Mouse (Mus musculus) forebrain, embryonic 10.5 days (tissue): Measurements from ENCODE around the gene Mat2a. TPM values are rescaled to one million over a fixed set of nuclear protein-coding genes. Genes with fewer than 3 reads are reported as not detected.
"Not testable (repeated sequence)": the region's sequence is repeated elsewhere in the genome, so short reads cannot be mapped to it uniquely, and the experiment has no call there.

ENCODE experiments used
- DNase-seq: peaks from one replicate; pipeline ENCODE4 v3.0.0-alpha.2; 2017; ENCODE audit warnings: low spot score; ENCODE audit errors: extremely low spot score
- H3K27ac ChIP-seq: fragments of 300-500 bp; sonication (generic); 2 replicates; pipeline ENCODE4 v1.5.1; 2016; ENCODE audit warnings: mild to moderate bottlenecking
- H3K27me3 ChIP-seq: fragments of 300-500 bp; sonication (generic); 2 replicates; pipeline ENCODE4 v1.6.1; 2016; ENCODE audit warnings: mild to moderate bottlenecking; ENCODE audit not compliant: poor library complexity, severe bottlenecking
- H3K36me3 ChIP-seq: fragments of 300-500 bp; sonication (generic); replicated peaks from 2 replicates; pipeline ENCODE4 v1.6.1; 2016; ENCODE audit warnings: mild to moderate bottlenecking, moderate library complexity
- H3K4me1 ChIP-seq: fragments of 300-500 bp; sonication (generic); 2 replicates; pipeline ENCODE4 v1.6.1; 2016
- H3K4me3 ChIP-seq: fragments of 300-500 bp; sonication (generic); 2 replicates; pipeline ENCODE4 v1.5.1; 2016; ENCODE audit warnings: mild to moderate bottlenecking, moderate library complexity
- H3K9me3 ChIP-seq: fragments of 300-500 bp; sonication (generic); 2 replicates; pipeline ENCODE4 v1.6.1; 2016; ENCODE audit warnings: mild to moderate bottlenecking, moderate library complexity
- WGBS: fragments of 180-500 bp; shearing (Covaris S2); methylation state at CpG from one replicate; pipeline ENCODE4 v1.1.7; 2016; 5-methylcytosine and 5-hydroxymethylcytosine counted together
- polyA plus RNA-seq: library from polyadenylated mRNA; unstranded; fragments of >200 nt; fragmentation: Nextera tagmentation; extraction: Ambion mirVana; gene quantifications from 2 replicates; pipeline ENCODE4 v1.2.1, GENCODE M21; 2016

The Mat2a gene
- polyA plus RNA-seq, 1 experiment from 2014 or later, result 511 TPM

GRCm38 (mm10) chr6:72473264-72474041 is 34.1 kb upstream of the Mat2a start:
- 70% methylated on average over 14 of the region's 14 CpGs for WGBS
- Histone ChIP-seq H3K27me3 (no peaks in the 10 kb centered on the region), H3K27ac (no peak overlapping the region), H3K4me3 (no peak overlapping the region), H3K4me1 (peaks cover 13% of the 10 kb centered on the region), H3K9me3 (no peaks in the 10 kb centered on the region), H3K36me3 (no peaks in the 10 kb centered on the region)
- no peak for DNase-seq

GRCm38 (mm10) chr6:72466171-72466570 is 26.8 kb upstream of the Mat2a start:
- H3K4me1 ChIP-seq, result peaks cover 6% of the 10 kb centered on the region; the same call in 1 of the 2 replicates
- no peak for DNase-seq
- 88% methylated on average over 4 of the region's 4 CpGs for WGBS
- H3K27ac ChIP-seq, result no peak overlapping the region
- no peaks in the 10 kb centered on the region for H3K27me3 ChIP-seq
- H3K4me3 ChIP-seq, result no peak overlapping the region
- H3K36me3 ChIP-seq, result no peaks in the 10 kb centered on the region
- H3K9me3 ChIP-seq, result no peaks in the 10 kb centered on the region

- no peak overlapping the region for H3K4me3 ChIP-seq
- H3K27ac ChIP-seq, result no peak overlapping the region
- no peak for DNase-seq
- H3K27me3 ChIP-seq, result no peaks in the 10 kb centered on the region
- H3K9me3 ChIP-seq, result no peaks in the 10 kb centered on the region
- H3K4me1 ChIP-seq, result peaks cover 7% of the 10 kb centered on the region
- H3K36me3 ChIP-seq, result no peaks in the 10 kb centered on the region
- 83% methylated on average over 8 of the region's 8 CpGs for WGBS
Measured at GRCm38 (mm10) chr6:72465361-72466157, 26.2 kb upstream of the Mat2a start.

DNA sequence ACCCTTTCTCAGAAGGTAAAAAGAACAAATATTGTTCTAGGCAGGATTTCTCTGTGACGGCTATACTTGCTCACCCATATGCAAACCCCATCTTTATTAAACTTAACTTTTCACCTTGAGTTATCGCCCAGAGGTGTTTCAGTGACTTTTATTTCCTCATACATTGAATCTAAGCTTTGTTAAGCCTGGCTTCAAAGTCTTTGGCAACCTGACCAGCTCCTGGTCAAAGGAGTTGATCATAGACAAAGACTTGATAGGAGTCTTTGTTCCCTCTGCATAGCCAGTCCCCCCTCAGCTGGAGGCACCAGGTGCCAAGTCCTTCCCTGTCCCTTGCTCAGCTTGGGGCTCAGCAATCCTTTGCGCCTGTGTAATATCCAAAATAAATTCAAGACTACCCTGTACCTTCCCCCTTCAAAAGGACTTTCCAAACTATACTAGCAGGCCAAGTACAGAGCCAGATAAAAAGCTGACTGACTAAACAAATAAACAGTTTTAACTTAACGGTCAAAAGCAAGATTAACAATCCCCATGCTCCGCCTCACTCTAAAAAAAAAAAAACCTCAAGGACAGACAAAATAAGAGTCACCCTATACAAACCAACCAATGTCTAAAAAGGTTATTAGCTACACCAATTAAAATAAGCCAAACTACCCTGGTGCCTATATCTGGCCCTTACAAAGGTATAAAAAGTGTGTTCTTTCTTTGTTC is 23.3 kb upstream of the Mat2a start:
- H3K4me1 ChIP-seq, H3K4me3 ChIP-seq, H3K9me3 ChIP-seq, H3K36me3 ChIP-seq, DNase-seq, H3K27ac ChIP-seq, H3K27me3 ChIP-seq: not testable (repeated sequence)
- 81% methylated on average over 5 of the region's 5 CpGs for WGBS

GRCm38 (mm10) chr6:72460036-72460801 is 20.9 kb upstream of the Mat2a start:
- Histone ChIP-seq H3K4me3 (no peak overlapping the region), H3K4me1 (peaks cover 7% of the 10 kb centered on the region; the same call in 1 of the 2 replicates), H3K27me3 (no peaks in the 10 kb centered on the region), H3K27ac (no peak overlapping the region), H3K9me3 (no peaks in the 10 kb centered on the region), H3K36me3 (no peaks in the 10 kb centered on the region)
- 62% methylated on average over 9 of the region's 9 CpGs for WGBS
- no peak for DNase-seq

DNA sequence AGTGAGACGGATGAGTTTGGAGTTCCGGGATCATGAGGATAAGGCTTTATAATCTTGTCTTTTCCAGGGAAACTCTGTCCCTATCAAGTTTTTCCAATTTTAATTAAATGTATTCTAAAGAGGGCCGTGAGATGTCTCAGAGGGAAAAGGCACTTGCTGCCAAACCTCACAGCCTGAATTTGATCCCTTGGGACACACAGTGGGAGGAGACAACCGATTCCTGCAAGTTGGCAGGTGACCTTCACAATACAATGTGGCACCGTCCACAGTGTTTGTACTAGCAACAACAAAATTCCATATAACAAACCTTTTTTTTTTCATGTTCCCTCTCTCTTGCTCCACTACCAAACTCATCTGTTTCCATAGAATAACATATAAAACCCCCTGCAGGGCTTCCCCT is 19.6 kb upstream of the Mat2a start:
- no peak overlapping the region for H3K27ac ChIP-seq
- no peak for DNase-seq
- H3K4me1 ChIP-seq, result peaks cover 20% of the 10 kb centered on the region
- no peaks in the 10 kb centered on the region for H3K27me3 ChIP-seq
- no peak overlapping the region for H3K4me3 ChIP-seq
- H3K9me3 ChIP-seq, result no peaks in the 10 kb centered on the region
- no peaks in the 10 kb centered on the region for H3K36me3 ChIP-seq
- WGBS, result 85% methylated on average over 5 of the region's 5 CpGs

GRCm38 (mm10) chr6:72458418-72458817 is 19.1 kb upstream of the Mat2a start:
- Histone ChIP-seq H3K4me3 (no peak overlapping the region), H3K36me3 (no peaks in the 10 kb centered on the region), H3K9me3 (no peaks in the 10 kb centered on the region), H3K27me3 (no peaks in the 10 kb centered on the region), H3K27ac (no peak overlapping the region), H3K4me1 (peaks cover 20% of the 10 kb centered on the region)
- WGBS, result 92% methylated on average over 7 of the region's 7 CpGs
- DNase-seq, result no peak

GRCm38 (mm10) chr6:72456567-72456966 is 17.2 kb upstream of the Mat2a start:
- Histone ChIP-seq H3K27me3 (no peaks in the 10 kb centered on the region), H3K36me3 (no peaks in the 10 kb centered on the region), H3K4me1 (peaks cover 20% of the 10 kb centered on the region), H3K9me3 (no peaks in the 10 kb centered on the region), H3K27ac (no peak overlapping the region), H3K4me3 (no peak overlapping the region)
- no peak for DNase-seq
- 87% methylated on average over 4 of the region's 4 CpGs for WGBS

DNA sequence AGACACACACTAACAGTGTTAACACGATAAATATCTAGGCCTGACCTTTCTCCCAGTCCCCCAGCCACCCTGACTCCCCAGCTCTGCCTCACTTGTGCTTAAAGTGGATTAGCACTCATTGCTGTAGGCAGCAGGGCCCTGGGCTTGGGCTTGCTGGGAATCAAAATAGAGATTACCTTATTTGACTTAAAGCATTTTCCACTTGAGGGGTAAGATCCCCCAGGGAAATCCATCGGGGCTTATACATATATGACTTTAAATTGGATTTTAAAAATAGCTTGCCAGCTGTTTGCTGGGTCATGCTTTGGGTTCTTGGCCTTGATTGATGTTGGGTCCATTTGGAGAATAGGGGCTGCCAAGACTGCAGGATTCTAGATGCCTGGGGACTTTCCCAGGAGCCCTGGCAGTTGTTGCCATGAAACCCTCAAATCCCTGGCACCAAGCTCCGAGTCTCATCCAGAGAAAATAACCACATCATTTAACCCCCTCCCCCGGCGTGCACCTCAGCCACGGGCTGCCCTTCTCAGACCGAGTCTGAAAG is 15.5 kb upstream of the Mat2a start:
- 69% methylated on average over 7 of the region's 7 CpGs for WGBS
- DNase-seq, result no peak
- no peaks in the 10 kb centered on the region for H3K36me3 ChIP-seq
- no peaks in the 10 kb centered on the region for H3K9me3 ChIP-seq
- peaks cover 13% of the 10 kb centered on the region for H3K4me1 ChIP-seq
- no peak overlapping the region for H3K4me3 ChIP-seq
- no peak overlapping the region for H3K27ac ChIP-seq
- no peaks in the 10 kb centered on the region for H3K27me3 ChIP-seq

GRCm38 (mm10) chr6:72454072-72454746 is 14.9 kb upstream of the Mat2a start:
- H3K4me1 ChIP-seq, result peaks cover 13% of the 10 kb centered on the region
- 77% methylated on average over 7 of the region's 7 CpGs for WGBS
- H3K27ac ChIP-seq, result peak overlapping the region; percentile 20; the same call in 1 of the 2 replicates
- DNase-seq, result no peak
- H3K36me3 ChIP-seq, result no peaks in the 10 kb centered on the region
- no peaks in the 10 kb centered on the region for H3K27me3 ChIP-seq
- H3K9me3 ChIP-seq, result no peaks in the 10 kb centered on the region
- no peak overlapping the region for H3K4me3 ChIP-seq

DNA sequence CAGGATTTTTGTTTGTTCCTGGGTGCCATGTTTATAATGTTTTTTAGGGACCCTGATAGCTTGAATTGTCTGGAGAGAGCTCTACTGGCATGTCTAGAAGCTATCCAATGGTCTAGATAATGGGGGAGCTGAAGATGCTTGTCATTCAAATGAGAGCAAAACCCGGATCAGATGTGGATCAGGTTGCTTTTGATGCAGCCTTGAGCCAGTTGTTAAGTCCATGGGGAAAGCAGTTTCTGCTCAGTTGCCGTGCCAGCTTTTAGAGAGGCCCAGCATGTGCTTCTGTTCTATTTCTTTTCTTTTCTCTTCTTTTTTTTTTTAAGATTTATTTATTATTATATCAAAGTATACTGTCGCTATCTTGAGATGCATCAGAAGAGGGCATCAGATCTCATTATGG is 14.2 kb upstream of the Mat2a start:
- 78% methylated on average over 3 of the region's 3 CpGs for WGBS
- no peak overlapping the region for H3K4me3 ChIP-seq

More for the DNA sequence above, 14.2 kb upstream of the Mat2a start:
- no peak for DNase-seq
- H3K27ac ChIP-seq, result no peak overlapping the region
- H3K36me3 ChIP-seq, result no peaks in the 10 kb centered on the region
- no peaks in the 10 kb centered on the region for H3K9me3 ChIP-seq
- peaks cover 13% of the 10 kb centered on the region for H3K4me1 ChIP-seq
- H3K27me3 ChIP-seq, result no peaks in the 10 kb centered on the region
